Mouse (Mus musculus) testis, adult 2 months (tissue): ENCODE data around the gene Bbs9. TPM values are rescaled to one million over a fixed set of nuclear protein-coding genes. Genes with fewer than 3 reads are reported as not detected.

Source experiments
- H3K27ac ChIP-seq: fragments of 200-500 bp; 2 replicates; pipeline ENCODE4 v1.5.1; 2012; ENCODE audit warnings: low read depth, low read length; ENCODE audit not compliant: control insufficient read depth, insufficient read depth
- H3K27me3 ChIP-seq: fragments of 200-500 bp; 2 replicates; pipeline ENCODE4 v1.6.1; 2012; ENCODE audit warnings: mild to moderate bottlenecking, low read length, moderate library complexity; ENCODE audit not compliant: control insufficient read depth, insufficient read depth
- H3K36me3 ChIP-seq: fragments of 200-500 bp; 2 replicates; pipeline ENCODE4 v1.6.1; 2012; ENCODE audit warnings: mild to moderate bottlenecking, low read length; ENCODE audit not compliant: control insufficient read depth, insufficient read depth
- H3K4me1 ChIP-seq: fragments of 200-500 bp; 2 replicates; pipeline ENCODE4 v1.6.1; 2012; ENCODE audit warnings: low read length; ENCODE audit not compliant: control insufficient read depth, insufficient read depth
- H3K4me3 ChIP-seq: fragments of 200-500 bp; 2 replicates; pipeline ENCODE4 v1.5.1; 2012; ENCODE audit warnings: low read depth, mild to moderate bottlenecking, low read length, moderate library complexity, mixed read lengths; ENCODE audit not compliant: control insufficient read depth
- CTCF ChIP-seq: fragments of 200-500 bp; IDR thresholded peaks from 2 replicates; pipeline ENCODE4 v1.5.1; 2012; ENCODE audit warnings: low read depth, mild to moderate bottlenecking, inconsistent platforms, low read length, moderate library complexity; ENCODE audit not compliant: control insufficient read depth, insufficient read depth, insufficient replicate concordance
- POLR2A ChIP-seq: fragments of 200-500 bp; IDR thresholded peaks from 2 replicates; pipeline ENCODE4 v1.6.1; 2012; ENCODE audit warnings: low read depth, mild to moderate bottlenecking, inconsistent platforms, low read length, moderate library complexity; ENCODE audit not compliant: control insufficient read depth
- polyA plus RNA-seq: library from polyadenylated mRNA; depleted of rRNA; stranded (reverse); fragments of >200 nt; gene quantifications from 2 replicates; pipeline ENCODE4 v1.2.3, GENCODE M21; 2012; rRNA removed

The Bbs9 gene
- polyA plus RNA-seq, 1 experiment: 55.3 TPM

DNA sequence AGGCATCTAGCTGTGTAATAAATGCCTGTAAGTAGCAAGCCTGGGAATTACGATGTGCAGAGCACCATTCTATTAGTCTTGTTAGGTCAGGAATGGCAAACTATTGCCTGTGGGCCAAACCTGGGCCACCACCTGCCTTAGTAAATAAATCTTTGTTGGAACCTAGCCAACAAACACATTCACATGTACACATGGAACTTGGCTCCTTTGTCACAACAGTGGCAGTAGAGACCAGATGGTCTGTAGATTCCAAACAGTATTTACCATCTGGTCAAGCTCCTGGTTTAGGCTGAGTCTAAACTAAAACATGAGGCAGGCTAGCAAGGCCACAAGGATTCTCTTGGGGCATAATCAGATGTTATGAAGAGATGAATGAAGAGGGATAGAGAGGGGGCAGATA is 399.7 kb downstream of the Bbs9 start:
- no peaks in the 10 kb centered on the region for H3K36me3 ChIP-seq
- H3K27me3 ChIP-seq: no peaks in the 10 kb centered on the region
- no peaks in the 10 kb centered on the region for H3K4me1 ChIP-seq
- no peak overlapping the region for H3K4me3 ChIP-seq
- TF ChIP-seq CTCF (no peak), POLR2A (no peak)
- H3K27ac ChIP-seq: no peak overlapping the region

DNA sequence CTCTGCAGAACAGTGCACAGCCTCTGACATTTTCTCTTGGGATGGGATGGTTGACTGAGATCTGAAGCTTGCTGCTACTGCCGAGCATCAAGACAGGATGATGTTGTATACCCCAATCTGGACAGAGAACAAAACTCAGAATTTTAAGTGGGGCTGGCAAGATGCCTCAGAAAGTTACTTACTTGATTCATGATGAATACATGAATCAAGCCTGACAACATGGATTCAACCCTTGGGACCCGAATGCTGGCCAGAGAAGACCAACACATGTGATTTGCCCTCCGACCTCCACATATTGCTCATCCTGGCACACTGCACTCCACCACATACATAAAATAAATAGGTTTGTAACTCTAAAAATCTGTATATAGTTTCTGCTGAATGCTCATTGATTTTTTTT is 403.8 kb downstream of the Bbs9 start:
- H3K27ac ChIP-seq: no peak overlapping the region
- no peaks in the 10 kb centered on the region for H3K4me1 ChIP-seq
- H3K4me3 ChIP-seq: no peak overlapping the region
- H3K27me3 ChIP-seq: no peaks in the 10 kb centered on the region
- H3K36me3 ChIP-seq: no peaks in the 10 kb centered on the region
- TF ChIP-seq CTCF: no peak
- no peak for TF ChIP-seq POLR2A

DNA sequence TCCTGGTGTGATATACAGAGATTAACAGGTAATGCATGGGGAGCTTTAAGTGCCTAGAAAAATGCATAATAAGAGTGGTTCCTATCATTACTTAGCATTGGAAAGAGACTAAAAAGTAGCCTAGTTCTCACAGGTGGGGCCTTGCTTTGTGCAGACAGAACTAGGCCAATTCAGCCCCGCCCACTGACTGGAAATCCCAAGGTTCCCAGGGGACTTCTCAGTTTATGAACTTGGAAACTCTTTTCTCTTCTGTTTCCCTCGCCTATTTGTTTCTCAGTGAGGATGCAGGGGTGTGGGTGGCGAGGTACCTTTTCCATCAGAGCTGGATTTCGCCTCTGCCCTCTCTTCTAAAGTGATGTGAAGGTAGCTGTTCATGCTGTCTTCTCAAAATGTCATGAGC is 410.8 kb downstream of the Bbs9 start:
- TF ChIP-seq CTCF (no peak), POLR2A (no peak)
- H3K27me3 ChIP-seq: no peaks in the 10 kb centered on the region
- no peaks in the 10 kb centered on the region for H3K4me1 ChIP-seq
- H3K36me3 ChIP-seq: no peaks in the 10 kb centered on the region
- no peak overlapping the region for H3K4me3 ChIP-seq
- H3K27ac ChIP-seq: no peak overlapping the region

DNA sequence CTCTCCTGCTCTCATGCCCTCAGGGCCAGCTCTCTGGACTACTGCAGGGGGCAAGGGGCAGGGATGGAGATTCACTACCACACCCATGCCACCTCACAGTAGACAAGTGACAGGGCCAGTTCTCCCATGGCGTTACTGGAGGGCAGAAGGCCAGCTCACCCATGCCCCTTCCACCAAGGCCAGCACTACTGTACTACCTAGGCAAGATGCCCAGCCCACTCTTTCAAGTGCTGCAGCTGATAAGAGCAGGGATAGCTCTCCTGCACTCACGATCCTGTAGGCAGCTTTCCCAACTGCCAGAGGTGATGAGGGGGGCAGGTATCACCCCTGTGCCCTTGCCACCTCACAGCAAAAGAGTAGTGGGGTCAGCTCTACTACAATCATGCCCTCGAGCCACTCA is 429.9 kb downstream of the Bbs9 start:
- Histone ChIP-seq H3K4me3 (no peak overlapping the region), H3K27me3 (no peaks in the 10 kb centered on the region), H3K27ac (no peak overlapping the region), H3K36me3 (no peaks in the 10 kb centered on the region), H3K4me1 (no peaks in the 10 kb centered on the region)
- TF ChIP-seq POLR2A (no peak), CTCF (peak; percentile 5; the same call in 1 of the 2 replicates)

DNA sequence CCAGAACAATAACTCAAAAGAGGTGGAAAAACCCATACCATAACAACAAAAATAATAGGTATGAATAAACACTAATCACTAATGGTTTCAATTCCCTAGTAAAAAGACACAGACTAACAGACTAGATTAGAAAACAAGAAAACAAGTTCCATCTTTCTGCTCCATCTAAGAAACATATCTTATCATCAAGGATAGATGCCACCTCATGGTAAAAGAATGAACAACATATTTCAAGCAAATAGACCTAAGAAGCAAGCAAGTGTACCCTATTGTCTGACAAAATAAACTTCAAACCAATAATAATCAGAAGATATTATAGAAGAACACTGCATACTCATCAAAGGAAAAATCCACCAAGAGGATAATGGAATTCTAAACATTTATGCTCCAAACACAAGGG is 441.3 kb downstream of the Bbs9 start:
- Histone ChIP-seq H3K27ac (no peak overlapping the region), H3K4me1 (no peaks in the 10 kb centered on the region), H3K27me3 (no peaks in the 10 kb centered on the region), H3K36me3 (no peaks in the 10 kb centered on the region), H3K4me3 (no peak overlapping the region)
- TF ChIP-seq POLR2A (no peak), CTCF (no peak)

DNA sequence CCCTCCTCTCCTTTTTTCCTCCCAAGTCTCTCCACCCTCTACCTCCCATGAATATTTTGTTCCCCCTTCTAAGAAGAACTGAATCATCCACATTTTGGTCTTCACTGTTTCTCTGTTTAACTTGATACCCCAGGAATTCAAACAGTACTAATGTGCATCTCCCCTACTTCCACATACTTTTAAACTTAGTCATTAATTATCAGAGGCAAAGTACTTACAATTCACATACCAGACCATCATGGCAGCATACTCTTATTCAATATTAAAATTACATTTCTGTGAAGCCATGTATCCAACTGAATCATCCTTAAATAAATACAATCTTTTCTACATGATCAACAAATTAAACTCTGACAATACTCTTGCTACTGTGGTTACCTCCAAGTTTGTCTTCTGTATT is 460.1 kb downstream of the Bbs9 start:
- no peaks in the 10 kb centered on the region for H3K36me3 ChIP-seq

More for the DNA sequence above, 460.1 kb downstream of the Bbs9 start:
- Histone ChIP-seq H3K27ac (no peak overlapping the region), H3K4me3 (no peak overlapping the region), H3K4me1 (no peaks in the 10 kb centered on the region), H3K27me3 (no peaks in the 10 kb centered on the region)
- TF ChIP-seq CTCF (no peak), POLR2A (no peak)

Other genes starting within 250 kb of the Bbs9 start
- gene Zfp599, start 215.8 kb upstream of the Bbs9 start, polyA plus RNA-seq: 0.02 and 0.05 TPM in 2 replicates
- 2.5 and 2.6 TPM in 2 replicates for gene Zfp810, start 168.1 kb upstream of the Bbs9 start, polyA plus RNA-seq
- gene Anln, start 86.5 kb upstream of the Bbs9 start, polyA plus RNA-seq: 5.1 and 6.3 TPM in 2 replicates
- 43.0 and 44.2 TPM in 2 replicates for gene 9530077C05Rik, start 64.2 kb upstream of the Bbs9 start, polyA plus RNA-seq
- gene Gm17545, start 21.4 kb upstream of the Bbs9 start, polyA plus RNA-seq: not detected in 2 replicates
- gene Rp9, start 6.0 kb upstream of the Bbs9 start, polyA plus RNA-seq: 96.7 and 131 TPM in 2 replicates